Mouse (Mus musculus): ENCODE results near the gene Tsc22d1.

- no peak for TF ChIP-seq GATA1 (IDR thresholded peaks at IDR 0.05; ENCODE audit: borderline replicate concordance, low read length)
- TF ChIP-seq FLI1 (IDR thresholded peaks at IDR 0.05; ENCODE audit: low read length), result no peak
Measured at GRCm38 (mm10) chr14:76487609-76488008, 72.8 kb downstream of the Tsc22d1 start.
